Mouse (Mus musculus): ENCODE results near the gene Madcam1. TPM values are rescaled to one million over a fixed set of nuclear protein-coding genes. Genes with fewer than 3 reads are reported as not detected.

Gene Madcam1
- total RNA-seq (2021): not detected
- long read RNA-seq, experiment 1: 0 reads
- long read RNA-seq, experiment 2, partial matches to known transcripts: 0 of 1 reads
- long read RNA-seq, experiment 2, other reads (novel, unspliced or antisense): 0 of 1 reads

DNA sequence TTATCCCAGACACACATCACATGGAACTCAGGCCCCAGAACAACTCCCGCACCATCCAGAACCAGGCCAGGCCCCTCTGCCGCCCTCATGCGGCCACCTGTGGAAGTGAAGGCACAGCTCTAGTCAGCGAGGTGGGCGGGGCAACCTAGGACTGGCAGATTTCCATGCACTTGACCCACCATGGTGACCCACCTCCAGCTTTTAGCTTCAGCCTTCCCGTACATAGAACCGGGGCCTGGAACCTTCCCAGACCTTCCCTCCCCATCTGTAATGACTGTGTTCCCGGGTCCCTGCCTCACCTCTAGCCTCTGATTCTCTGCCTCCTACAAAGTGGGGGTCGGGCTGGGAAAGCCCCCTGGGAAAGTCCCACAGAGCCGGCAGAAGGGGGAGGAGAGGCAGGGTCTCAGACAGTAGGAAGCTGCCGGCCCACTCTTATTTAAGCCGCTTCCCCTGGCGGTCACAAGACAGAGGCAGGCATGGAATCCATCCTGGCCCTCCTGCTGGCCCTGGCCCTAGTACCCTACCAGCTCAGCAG is at the start of gene Madcam1:
Gene Madcam1, plus strand, starts transcription at position 429 of the 535 bp plus-strand sequence.
- DNase-seq: peak; percentile 74

DNA sequence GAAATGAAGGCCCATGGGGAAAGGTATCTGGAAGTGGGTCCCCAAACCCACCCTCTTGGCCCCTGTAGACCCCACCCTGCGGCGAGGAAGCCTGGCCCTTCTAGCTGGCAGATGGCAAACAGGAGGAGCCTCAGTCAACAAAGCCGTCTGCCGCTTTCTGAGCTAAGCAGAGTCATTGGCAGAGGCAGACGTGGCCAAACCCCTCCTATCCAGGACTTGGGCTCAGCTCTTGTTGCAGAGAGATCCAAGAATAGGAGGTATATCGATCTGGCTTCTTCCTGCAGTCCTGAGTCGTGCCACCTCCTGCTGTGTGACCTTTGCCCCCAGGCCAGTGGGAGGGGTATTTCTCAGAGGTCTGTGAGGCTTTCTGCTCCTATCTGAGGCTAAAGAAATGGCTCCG is 48.5 kb upstream of the Madcam1 start:
- DNase-seq: no peak

DNA sequence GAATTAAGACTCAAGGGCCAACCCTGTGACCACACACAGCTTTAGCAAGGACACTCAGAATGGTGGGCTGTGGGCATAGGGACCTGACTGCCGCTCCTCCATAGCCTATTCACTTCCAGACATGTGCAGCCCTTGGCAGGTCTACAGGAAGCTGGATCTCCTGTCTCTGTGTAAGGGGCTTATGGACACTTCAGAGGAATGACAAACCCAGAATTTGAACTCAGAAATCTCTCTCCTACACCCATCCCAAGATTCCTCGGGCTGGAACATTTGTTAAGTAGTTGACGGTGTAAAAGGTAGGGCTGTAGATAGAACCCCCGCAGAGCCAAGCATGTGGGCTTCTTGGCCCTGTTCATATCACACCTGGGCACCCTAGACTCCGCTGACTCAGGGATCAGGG is 48.0 kb upstream of the Madcam1 start:
- no peak for DNase-seq

DNA sequence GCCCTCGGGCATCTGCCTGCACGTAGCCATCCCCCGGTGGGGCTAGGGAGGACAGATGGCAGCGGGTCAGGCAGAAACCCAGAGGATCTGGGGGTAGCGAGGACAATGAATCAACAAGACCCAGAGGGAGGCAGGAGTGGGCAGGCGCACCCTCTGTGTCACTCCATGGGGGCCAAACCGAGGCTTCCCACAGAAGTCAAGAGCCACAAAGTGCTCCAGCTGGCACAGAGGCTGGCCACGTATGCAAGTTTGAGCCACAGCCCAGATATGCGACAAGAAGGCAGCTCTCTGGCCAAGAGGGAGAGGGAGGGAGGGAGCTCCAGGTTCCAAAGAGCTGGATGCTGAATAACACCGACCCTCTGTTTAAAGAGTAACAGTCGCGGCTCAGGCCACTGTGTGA is 40.4 kb upstream of the Madcam1 start:
- DNase-seq: peak; percentile 36

DNA sequence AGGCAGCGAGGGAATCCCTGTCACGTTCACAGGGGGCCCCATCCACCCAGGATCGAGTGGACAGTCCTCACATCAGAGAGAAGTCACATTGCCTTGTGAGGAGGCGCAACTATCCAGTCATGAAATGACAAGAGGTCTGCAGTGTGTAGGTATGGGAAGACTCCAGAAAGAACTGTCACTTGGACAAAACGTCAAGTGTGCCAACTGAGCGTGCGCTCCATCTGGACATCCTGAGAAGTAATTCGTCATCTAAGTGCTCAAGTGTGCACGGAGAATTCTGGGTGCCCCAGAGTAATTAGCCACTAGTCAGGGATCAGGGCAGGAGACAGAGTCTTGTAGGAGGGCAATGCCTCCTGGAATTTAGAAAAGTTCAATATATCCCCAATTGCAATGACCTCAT is 39.0 kb upstream of the Madcam1 start:
- no peak for DNase-seq

DNA sequence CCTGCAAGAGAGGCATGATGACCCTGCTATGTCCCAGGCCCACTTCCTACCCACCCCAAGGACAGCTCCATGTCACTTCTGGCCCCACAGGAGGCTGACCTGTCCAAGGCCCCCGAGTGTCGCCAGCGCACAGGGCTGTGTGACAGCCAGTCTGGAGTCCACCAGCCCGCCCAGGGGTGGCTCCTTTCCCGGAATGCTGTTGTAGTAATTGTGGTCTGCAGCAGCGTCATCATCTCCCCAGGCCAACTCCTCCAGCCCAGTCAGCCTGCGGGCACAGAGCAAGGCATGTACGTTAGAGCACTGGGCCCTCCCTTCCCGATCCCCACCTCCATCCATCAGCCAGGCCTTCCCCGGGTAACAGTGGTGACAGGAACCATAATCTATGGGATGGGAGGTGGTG is 38.2 kb upstream of the Madcam1 start:
- no peak for DNase-seq

DNA sequence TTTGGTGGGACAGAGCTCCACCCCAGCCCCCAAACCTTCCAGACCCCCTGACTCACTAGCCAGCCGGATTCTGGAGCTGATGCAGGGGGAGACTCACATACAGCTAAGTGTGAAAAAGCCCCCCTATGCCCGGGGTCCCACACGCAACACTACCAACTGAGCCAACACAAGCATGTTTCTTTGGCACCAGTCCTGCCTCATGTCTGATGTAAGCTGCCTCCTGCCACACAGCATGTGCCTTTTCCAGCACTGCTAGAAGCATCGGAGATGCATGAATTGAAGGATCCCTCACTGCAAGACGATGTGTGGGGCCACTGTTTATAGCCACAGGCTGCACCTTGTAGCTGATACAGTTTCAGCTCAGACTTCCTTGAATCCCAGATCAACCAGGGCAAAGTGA is 36.0 kb upstream of the Madcam1 start:
- DNase-seq: no peak

DNA sequence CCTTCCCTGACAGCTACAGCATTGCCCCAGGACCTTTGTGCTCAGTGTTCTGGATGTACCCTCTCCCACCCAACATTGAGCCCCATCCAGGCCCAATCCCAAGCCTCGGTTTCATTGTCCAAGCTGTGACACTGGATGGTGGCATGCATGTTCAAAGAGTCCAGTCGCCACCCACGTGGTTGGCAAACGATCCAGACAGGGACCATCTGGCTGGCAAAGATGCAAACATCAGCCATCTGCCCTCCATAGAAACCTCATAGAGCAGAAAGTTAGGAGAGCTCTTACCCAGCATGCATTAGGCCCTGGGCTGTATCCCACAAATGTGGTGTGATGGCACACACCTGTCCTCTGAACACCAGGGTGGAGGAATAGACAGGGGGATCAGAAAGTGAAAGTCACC is 32.9 kb upstream of the Madcam1 start:
- no peak for DNase-seq

DNA sequence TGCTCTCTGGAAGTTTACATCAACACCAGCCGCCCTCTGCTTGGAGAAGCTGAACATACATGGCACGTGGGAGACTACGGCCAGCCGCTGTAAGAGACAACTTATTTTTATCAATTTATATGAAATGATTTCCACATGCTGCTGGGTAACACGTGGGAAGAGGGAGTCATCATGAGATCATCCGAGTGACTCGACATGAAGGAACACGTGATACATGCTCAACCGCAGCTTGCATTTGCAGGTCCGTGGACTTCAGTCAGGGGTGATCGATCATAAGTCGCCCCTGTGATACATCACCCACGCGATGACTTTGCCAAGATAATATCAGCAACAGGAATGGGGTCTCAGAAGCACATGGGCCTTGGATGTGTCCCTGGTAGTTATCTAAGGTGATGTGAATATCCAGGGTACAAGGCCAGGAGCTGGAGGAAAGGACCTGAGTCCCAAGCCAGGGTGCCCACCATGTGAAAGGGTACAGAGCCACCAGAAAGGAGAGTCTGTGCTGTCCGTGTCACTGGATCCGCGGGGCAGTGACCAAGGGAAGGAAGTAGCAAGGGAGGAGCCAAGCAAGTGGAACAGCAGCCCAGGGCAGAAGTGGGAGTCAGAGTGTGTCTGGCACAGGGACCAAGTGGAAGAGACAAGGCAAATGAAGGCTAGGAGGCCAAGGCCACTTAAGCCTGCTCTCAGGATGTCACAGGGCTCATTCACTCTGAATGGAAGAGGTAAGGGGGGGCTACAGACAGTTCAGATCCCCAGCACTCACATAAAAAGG is 31.2 kb upstream of the Madcam1 start:
- no peak for DNase-seq

DNA sequence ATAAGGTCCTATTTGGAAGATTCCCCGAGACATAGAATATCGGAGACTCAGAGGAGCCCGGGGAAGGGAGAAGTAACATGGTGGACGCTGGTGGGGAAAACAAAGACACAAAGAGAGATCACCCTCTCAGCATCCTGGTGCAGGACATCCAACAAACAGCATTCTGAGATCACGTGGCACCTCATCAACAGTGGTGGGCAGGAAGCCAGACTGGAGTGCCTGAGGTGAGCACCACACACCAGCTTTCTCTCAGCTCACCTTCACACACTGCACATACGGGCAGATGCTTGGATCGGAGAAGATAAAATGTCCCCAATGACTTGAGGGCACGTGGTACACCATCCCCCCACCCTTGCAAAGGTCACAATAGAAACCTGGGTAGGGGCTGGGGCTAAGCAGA is 28.1 kb upstream of the Madcam1 start:
- DNase-seq: no peak

DNA sequence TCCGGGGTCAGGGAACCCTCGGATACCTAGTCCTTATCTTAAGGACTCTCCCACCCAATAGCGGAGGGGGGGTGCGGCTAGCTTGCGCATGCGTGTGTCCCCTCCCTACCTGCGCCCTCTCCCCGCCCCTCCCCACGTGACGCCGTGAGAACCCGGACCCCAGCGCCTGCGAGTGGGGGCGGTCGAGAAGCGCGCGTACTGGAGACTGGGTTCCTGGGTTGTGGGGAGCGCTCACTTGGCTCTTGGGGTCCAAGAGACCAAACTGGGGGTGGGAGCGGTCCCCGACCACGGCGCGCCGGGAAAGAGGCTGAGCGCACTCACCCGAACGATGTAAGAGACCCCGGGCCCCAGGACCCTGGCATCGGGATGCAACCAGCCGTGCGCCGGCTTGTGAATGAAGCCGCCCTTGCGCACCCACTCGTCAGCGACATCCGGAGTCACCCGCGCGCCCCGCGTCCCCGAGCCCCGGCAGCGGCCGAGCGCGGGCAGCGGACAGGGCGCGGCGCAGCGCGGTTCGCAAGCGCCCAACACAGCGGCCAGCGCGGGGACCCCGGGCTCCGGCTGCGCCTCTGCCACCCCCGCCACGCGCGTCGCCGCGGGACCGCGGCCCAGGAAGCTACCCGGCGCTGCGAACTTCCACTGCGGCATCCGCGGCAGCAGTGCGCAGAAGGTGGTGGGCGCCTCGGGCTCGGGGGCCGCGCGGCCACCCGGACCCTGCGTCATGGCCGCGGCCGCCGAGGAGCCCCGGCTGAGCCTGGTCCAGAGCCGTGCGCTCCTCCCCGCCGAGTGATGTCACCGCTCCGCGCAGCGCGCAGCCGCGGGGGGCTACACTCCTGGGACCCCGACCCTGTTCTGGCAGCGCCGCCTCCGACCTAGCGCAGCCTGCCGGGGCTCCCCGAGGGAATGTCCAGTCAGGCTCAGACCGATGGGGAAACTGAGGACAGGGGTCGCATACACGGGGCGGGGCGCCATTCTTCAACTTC is 26.9 kb upstream of the Madcam1 start, which contains the start of gene Shc2:
Gene Shc2, minus strand, starts transcription at position 791 of the 983 bp plus-strand sequence.
- DNase-seq: peak; percentile 42

DNA sequence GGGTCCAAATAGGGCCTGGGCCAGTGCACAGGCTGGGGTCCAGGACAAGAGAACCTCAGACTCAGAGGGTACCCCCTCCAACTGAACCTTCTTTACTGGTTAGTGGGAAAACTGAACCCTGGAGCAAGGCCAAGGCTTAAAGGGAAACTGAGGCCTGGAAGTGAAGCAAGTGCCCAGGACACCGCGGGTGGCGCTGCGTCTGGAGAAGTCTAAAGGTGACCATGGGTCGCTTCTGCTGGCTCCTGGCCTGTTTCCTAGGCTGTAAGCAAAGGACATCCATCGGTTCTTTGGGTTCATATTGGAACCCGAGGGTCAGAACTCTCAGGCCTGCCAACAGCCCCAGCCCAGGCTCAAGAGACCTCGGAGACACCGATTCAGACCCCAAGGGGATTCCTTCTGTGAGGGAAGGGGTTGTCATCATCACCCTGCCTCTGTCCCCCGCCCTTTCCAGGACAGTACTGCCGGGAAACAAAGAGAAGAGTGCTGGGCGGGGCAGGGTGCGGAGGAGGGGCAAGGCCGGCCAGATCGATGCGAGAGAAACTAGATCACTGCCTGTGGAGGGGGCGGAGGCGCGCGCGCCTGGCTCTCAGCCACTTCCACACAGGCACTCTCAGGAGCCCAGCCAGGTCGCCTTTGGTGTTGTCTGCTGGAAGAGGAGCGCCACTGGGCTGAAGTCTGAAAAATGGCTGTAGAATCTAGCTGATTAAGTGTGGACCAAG is 25.7 kb upstream of the Madcam1 start:
- peak; percentile 63 for DNase-seq

DNA sequence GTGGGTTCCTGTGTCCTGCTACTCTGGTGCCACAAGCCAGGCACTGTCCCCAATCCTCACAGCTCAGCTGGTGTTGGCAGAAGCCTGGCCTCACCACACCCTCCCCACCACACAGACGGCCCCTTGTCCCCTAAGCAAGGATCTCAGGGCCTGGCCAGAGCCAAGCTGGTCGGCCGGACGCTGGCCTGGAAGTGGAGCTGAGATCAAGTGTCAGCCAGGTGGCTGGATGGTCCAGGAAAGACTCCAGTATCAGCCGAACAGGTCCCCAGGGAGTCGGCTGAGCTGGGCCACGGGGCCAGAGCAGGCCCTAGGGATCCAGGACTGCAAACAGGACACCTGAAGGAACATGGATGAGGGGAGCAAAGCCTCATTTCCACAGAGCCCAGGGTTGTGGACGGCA is 18.6 kb upstream of the Madcam1 start, which contains the start of gene Odf3l2:
Gene Odf3l2, minus strand, starts transcription at position 28 of the 400 bp plus-strand sequence.
- DNase-seq: peak; percentile 44

DNA sequence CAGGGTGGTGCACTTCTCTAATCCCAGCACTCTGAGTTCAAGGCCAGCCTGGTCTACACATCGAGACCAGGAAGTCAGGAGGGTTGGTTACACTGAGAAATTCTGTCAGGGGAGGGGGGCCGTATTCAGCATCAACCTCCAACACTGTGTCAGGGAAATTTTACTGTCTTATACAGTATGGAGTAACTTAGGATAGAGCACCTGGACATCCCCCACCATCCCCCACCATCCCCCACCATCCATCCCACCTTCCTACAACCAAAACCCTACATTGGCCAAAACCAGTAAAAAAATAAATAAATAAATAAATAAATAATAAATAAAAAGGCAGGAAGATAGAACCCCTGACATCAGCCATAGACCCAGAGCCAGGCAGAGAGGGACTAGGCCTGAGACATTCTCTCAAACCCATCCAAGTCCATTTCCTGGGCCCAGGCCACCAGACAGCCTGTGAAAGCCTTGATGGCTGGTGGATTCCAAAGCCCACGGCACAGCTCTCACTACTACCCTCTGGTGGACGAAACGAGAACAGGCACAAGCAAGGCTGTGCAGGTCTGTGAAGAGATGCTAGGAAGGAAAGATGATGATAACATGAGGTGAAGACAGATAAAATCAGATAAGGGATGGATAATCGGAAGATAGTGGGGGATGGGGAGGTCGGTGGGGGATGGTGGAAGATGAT is 15.1 kb upstream of the Madcam1 start:
- peak; percentile 81 for DNase-seq

DNA sequence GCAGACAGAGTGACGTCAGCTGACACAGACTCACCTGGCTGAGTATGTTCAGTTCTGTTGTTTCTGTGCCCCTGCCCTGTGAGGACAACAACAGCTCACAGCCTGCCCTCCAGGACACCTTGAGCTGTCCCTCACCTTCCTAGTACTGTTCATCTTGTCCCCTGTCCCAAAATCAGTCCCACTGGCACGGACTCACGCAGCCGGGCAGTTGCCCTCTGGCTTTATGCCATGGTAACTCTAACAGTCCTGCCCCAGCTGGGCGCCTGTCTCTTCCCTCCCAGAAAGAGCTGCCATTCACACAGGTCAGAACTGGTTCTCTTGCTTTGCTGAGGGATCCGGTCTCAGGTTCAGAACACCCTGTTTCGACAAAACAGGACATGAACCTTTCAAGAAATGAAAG is 11.6 kb upstream of the Madcam1 start:
- no peak for DNase-seq

DNA sequence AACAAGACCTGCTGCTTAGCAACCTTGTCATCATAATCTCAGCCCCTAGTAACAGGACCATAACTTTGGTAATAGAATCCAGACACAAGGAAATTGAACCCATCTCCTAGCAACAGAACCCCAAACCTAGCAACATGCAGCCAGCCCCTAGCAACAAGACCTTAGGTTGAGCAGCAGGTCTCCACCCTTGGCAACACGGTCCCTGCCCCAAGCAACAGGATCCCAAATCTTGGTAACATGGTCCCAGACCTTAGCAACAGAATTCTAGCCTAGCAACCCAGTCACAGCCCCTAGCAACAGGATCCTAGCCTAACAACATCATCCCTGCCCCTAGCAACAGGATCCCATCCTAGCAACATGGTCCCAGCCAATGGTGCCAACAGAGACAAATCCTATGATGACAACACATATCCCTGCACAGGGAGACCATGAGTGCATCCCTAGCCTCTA is 9.4 kb upstream of the Madcam1 start:
- no peak for DNase-seq

DNA sequence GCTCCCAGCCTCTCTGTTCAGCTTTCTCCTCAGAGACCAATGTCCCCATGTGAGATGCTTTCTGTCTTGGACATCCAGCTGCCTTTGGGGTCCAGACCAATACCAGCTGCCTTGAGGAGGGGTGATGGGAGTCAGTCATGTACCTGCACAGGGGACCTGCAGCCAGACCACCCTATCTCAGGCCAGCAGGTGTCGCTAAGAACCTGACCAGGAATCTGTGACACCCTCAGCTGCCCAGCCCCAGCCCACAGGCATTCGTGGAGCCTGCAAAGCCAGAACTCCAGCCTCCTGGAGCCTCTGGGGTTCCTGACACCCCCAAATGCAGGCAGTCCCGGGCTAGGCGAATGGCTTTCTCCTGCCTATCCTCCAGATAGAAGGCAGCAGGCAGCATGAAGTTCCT is 5.5 kb upstream of the Madcam1 start:
- DNase-seq: no peak

DNA sequence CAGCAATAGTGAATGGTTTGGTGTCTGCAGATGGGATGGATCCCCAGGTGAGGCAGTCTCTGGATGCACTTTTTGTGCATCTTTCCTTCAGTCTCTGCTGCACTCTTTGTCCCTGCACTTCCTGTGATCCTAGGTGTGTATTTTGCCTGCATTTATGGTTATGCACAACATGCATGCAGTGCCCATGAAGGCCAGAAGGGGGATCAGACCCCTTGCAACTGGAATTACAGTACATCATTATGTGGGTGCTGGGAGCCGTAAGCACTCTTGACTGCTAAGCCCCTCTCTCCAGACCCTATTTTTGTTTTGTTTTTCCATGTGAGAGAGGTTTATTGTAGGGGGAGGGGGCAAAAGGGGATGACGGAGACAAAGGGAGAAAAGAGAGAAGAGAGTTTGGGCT is 4.1 kb upstream of the Madcam1 start:
- no peak for DNase-seq

DNA sequence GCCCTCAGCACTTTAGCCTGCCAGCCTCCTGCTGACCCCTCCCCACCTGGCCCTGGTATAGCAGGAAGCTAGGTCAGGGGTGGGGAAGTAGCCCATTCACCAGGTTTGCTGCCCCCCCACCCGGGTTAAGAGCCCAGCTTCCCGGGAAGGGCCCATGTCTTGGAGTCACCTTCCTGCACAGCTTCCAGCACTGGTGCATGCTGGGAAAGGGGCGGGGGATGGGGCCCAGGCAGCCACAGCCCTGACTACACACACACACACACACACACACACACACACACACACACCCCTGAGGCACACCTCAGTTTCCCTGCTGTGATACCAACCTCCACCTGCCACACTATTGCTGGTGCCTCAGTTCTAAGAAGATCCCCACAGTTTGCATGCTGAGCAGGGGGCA is 2.5 kb upstream of the Madcam1 start:
- no peak for DNase-seq

DNA sequence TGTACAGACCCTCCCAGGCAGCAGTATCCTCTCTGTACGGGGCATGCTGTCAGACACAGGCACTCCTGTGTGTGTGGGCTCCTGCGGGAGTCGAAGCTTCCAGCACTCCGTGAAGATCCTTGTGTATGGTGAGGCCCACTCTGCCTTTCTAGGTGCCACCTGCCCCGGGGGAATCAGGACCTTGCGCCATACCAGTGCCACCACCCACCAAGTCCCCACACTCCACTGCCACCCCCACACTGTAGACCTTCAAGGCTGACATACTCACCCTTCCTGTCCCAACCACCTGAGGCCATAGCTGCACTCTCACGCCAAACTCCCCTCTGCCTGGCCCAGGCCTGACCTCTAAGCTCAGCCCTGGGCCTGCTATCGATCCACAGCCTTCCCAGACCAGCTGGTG is 692 bp downstream of the Madcam1 start:
- DNase-seq: no peak

DNA sequence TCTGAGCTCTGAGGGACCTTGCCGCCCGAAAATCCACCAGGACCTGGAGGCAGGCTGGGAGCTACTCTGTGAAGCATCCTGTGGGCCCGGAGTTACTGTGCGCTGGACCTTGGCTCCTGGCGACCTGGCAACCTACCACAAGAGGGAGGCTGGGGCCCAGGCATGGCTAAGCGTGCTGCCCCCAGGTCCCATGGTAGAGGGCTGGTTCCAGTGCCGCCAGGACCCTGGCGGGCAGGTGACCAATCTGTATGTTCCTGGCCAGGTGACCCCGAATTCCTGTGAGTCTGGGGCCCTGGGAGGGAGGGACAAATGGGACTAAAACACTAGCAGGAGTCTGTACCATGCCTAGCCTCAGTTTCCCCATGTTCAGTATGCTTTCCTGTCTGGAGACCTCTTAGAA is 2.1 kb downstream of the Madcam1 start:
- no peak for DNase-seq
